Mouse (Mus musculus) liver, postnatal 0 days (tissue): ENCODE results near the gene Exoc3.

ENCODE experiments used
- CTCF ChIP-seq: sonication (generic); IDR thresholded peaks from 2 replicates; pipeline ENCODE4 v1.5.1; 2016; ENCODE audit warnings: antibody characterized with exemption, low read depth
- EP300 ChIP-seq: IDR thresholded peaks from 2 replicates; pipeline ENCODE4 v1.6.1; 2016; ENCODE audit warnings: antibody characterized with exemption, low read depth, mild to moderate bottlenecking

- TF ChIP-seq EP300 = no peak; the same call in 1 of the 2 replicates
- no peak for TF ChIP-seq CTCF
Measured at GRCm38 (mm10) chr13:74208317-74208985, at the start of gene Exoc3.
